18 mouse cellular contexts compared by ENCODE assay signal in genomic region chr4:87467018-87467417, GRCm38 (mm10).
DNase-seq lines count a peak whose midpoint lies in the region; ATAC-seq lines count a peak whose summit lies in the region.
"Had no signal": no experiment of that assay in that cellular context is flagged by ENCODE, and none has a peak within 500 bp of the region (broad histone marks: within the 10 kb centered on the region; RNA-seq: fewer than 3 reads in every experiment).

No protein-coding gene starts in this region.

- WGBS in forebrain, embryonic 15.5 days, result 62% methylated on average over 8 of the region's 8 CpGs
- WGBS in forebrain, embryonic 11.5 days, result 87% methylated on average over 8 of the region's 8 CpGs
- 42% methylated on average over 8 of the region's 8 CpGs for WGBS in embryonic facial prominence, embryonic 15.5 days

- H3K9ac ChIP-seq in forebrain, embryonic 15.5 days (replicated peaks), result no peak overlapping the region
- H3K9ac ChIP-seq in forebrain, embryonic 11.5 days (ENCODE audit: low read length), result no peak overlapping the region
- no peak overlapping the region for H3K9ac ChIP-seq in embryonic facial prominence, embryonic 15.5 days
- H3K9ac ChIP-seq: heart, embryonic 13.5 days had no signal

- no peaks in the 10 kb centered on the region for H3K9me3 ChIP-seq in forebrain, embryonic 15.5 days
- H3K9me3 ChIP-seq in forebrain, embryonic 11.5 days (ENCODE audit: control insufficient read depth, low read length), result no peaks in the 10 kb centered on the region
- H3K9me3 ChIP-seq in embryonic facial prominence, embryonic 15.5 days (replicated peaks), result no peaks in the 10 kb centered on the region
- H3K9me3 ChIP-seq: heart, embryonic 13.5 days had no signal

- H3K27me3 ChIP-seq in forebrain, embryonic 15.5 days, result no peaks in the 10 kb centered on the region
- H3K27me3 ChIP-seq in forebrain, embryonic 11.5 days (ENCODE audit: control insufficient read depth, insufficient read depth, low read length), result no peaks in the 10 kb centered on the region
- no peaks in the 10 kb centered on the region for H3K27me3 ChIP-seq in embryonic facial prominence, embryonic 15.5 days
- H3K27me3 ChIP-seq: heart, embryonic 13.5 days had no signal

- no peak overlapping the region for H3K4me2 ChIP-seq in forebrain, embryonic 15.5 days (replicated peaks)
- no peak overlapping the region for H3K4me2 ChIP-seq in forebrain, embryonic 11.5 days (ENCODE audit: low read depth, low read length, severe bottlenecking)
- H3K4me2 ChIP-seq in embryonic facial prominence, embryonic 15.5 days (replicated peaks), result no peak overlapping the region
- H3K4me2 ChIP-seq: heart, embryonic 13.5 days had no signal

- ATAC-seq in forebrain, embryonic 15.5 days (replicated peaks), result 0 out of 2 replicates have a peak, but pooled peaks have one; percentile 21
- ATAC-seq in forebrain, embryonic 11.5 days (replicated peaks; ENCODE audit: low FRiP score), result no peak
- no peak for ATAC-seq in embryonic facial prominence, embryonic 15.5 days (ENCODE audit: insufficient number of reproducible peaks, low FRiP score, low TSS enrichment, low read depth)
- ATAC-seq: hindbrain, embryonic 16.5 days; inflammation-experienced regulatory T-cells, adult 6 months had no signal

- H3K36me3 ChIP-seq in forebrain, embryonic 15.5 days, result no peaks in the 10 kb centered on the region
- H3K36me3 ChIP-seq in forebrain, embryonic 11.5 days (ENCODE audit: control insufficient read depth, insufficient read depth, low read length), result no peaks in the 10 kb centered on the region
- no peaks in the 10 kb centered on the region for H3K36me3 ChIP-seq in embryonic facial prominence, embryonic 15.5 days
- H3K36me3 ChIP-seq: heart, embryonic 13.5 days had no signal

- H3K4me3 ChIP-seq in forebrain, embryonic 15.5 days, result no peak overlapping the region
- H3K4me3 ChIP-seq in forebrain, embryonic 11.5 days (ENCODE audit: low read depth, low read length), result no peak overlapping the region
- no peak overlapping the region for H3K4me3 ChIP-seq in embryonic facial prominence, embryonic 15.5 days (replicated peaks)
- H3K4me3 ChIP-seq: heart, embryonic 13.5 days had no signal

- peak overlapping the region; percentile 58 for H3K27ac ChIP-seq in forebrain, embryonic 15.5 days (replicated peaks)
- H3K27ac ChIP-seq in forebrain, embryonic 11.5 days (ENCODE audit: low read depth, low read length), result no peak overlapping the region
- peak overlapping the region; percentile 34; the same call in 1 of the 2 replicates for H3K27ac ChIP-seq in embryonic facial prominence, embryonic 15.5 days (replicated peaks)
- H3K27ac ChIP-seq: heart, embryonic 13.5 days had no signal

- no peak for DNase-seq in forebrain, embryonic 11.5 days (ENCODE audit: low spot score)
- DNase-seq in kidney, postnatal 10 days, result peak; percentile 42
- no peak for DNase-seq in kidney, adult 11 months
- DNase-seq in adipocyte (ENCODE audit: low spot score), result peak; percentile 2
- DNase-seq in embryo, embryonic 11 days, result no peak
- DNase-seq in thymus, adult 18-20 months, result no peak
- DNase-seq: adrenal gland, postnatal 10 days; cerebellum, adult 11-12 months; cerebellum, adult 9-10 months; cerebellum, postnatal 25 days; gastrocnemius, postnatal 36 days; heart, adult 11 months; heart, postnatal 36 days had no signal

- H3K4me1 ChIP-seq in forebrain, embryonic 15.5 days, result peaks cover 20% of the 10 kb centered on the region
- H3K4me1 ChIP-seq in forebrain, embryonic 11.5 days (replicated peaks; ENCODE audit: control insufficient read depth, insufficient read depth, low read length), result no peaks in the 10 kb centered on the region
- H3K4me1 ChIP-seq in embryonic facial prominence, embryonic 15.5 days, result peaks cover 26% of the 10 kb centered on the region

Comparison
In these comparisons a context has a peak if more than half of its experiments do, and no peak if none do; other contexts are left out.
1. DNase-seq: peak in kidney, postnatal 10 days (single experiment) and adipocyte (single experiment); none in forebrain, embryonic 11.5 days (single experiment), kidney, adult 11 months (single experiment), embryo, embryonic 11 days (single experiment) and thymus, adult 18-20 months (0 of 2).